Mouse (Mus musculus) cortical plate, adult 2 months (tissue): ENCODE data around the gene Tbca.

Experiments
- CTCF ChIP-seq: fragments of 200-500 bp; IDR thresholded peaks from 2 replicates; pipeline ENCODE4 v1.5.1; 2011; ENCODE audit warnings: mild to moderate bottlenecking, control low read depth, low read length; ENCODE audit not compliant: insufficient read depth; ENCODE audit errors: extremely low read depth
- POLR2A ChIP-seq: fragments of 200-500 bp; IDR thresholded peaks from 2 replicates; pipeline ENCODE4 v1.6.1; 2011; ENCODE audit warnings: mild to moderate bottlenecking, low read length, control low read depth; ENCODE audit not compliant: insufficient read depth; ENCODE audit errors: extremely low read depth

DNA sequence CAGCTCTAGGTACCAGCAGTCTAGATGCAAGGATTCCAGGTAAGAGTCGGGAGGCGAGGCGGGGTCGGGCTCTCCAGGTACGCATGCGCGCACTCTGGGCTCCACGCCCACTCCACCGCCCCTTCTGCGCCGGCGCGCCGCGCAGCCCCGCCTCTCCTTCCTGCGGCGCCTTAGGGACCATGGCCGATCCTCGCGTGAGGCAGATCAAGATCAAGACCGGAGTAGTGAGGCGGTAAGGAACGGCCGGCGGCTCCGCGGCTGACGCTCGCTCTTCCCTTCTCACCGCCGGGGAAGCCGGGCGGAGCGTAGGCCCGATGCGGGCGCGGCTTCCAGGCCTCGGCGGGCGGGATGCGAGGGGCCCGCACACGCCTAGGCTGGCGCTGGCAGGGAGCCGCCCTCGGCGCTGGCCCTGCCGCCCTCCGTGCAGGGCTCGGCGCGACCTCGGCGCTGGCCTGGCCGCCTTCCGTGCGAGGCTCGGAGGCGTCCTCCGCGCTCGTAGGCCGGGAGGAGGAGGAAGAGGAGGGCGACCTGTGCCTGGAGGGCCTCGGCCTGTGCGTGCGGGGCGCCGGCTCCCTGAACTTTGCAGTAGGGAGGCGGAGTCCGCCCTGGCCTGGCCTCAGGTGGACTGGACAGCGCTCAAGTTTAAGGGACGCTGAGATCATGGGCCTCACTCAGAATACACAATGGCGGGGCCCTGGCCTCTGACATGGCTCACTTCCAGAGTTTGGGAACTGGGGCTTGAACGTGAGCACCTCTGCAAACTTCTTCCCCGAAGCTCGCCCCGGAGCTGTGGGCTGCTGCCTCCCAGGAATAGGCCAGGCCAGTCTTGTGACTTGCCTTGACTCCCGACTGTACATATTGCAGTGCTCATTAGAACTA lies at the start of gene Tbca:
- TF ChIP-seq CTCF (no peak), POLR2A (peak; percentile 88)
